Mouse (Mus musculus): Measurements from ENCODE around the gene Gna15.

The Gna15 gene

DNA sequence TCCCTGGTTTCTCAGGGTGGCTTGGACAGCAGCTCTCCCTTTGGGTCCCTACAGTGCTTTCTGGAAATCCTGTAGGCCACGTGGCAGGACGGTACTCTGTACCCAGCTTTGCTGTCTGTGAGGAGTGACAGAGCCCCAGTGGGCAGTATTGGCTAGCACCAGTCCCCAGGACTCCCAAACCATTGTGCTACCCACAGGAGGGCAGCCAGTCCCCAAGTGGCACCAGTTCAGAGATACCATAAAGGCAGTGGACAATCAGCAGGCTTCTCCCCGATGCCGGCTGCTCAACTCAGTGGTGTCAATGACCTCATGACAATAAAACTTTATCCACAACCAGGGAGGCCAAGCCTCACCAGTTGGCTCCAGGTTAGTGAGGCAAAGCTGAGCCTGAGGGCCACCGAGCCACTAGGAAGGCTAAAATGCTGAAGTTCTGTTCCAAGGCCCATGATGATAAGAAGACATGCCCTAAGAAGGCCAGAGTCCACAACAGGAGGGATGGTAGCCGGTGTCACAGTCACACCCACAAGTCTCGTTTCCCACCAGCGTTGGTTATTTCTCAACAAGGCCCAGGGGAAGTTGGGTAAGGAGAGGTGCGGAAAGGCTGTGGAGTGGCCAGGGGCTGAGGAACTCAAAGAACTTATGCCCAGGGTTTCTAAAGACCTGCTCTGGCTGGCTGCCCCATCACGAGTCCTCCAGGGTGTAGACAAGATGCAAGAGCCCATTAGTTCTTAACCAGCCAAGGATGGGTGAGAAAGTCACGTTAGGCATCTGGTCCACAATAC, 29.6 kb downstream of the Gna15 start:
- no peak for DNase-seq

DNA sequence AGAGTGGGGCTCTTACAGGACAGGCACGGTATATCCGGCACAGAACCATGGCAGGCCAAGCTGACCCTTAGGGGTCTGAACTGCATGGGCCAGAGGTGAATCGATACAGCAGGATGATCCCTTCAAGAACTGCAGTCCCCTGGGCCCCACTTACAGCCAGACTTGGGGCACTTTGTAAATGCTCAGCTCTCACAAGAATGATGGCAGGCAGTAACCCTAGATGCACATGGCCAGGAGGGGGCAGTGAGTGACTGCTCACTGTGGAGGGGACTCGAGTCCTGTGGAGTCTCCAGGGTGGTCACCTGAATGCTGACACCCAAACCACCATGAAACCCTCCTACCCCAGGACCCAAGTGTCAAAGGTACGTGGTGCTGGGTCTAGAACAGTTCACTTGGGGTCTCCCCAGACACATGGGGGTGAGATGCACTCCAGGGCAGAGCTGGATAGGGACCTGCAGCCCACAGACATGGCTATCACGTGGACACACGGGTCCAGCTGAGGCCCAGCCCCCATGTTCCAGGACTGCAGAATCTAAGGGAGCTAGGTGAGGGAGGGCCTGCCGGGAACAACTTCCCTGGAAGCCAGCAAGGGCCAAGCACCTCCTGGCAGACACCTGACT, 30.3 kb downstream of the Gna15 start:
- DNase-seq, result no peak

DNA sequence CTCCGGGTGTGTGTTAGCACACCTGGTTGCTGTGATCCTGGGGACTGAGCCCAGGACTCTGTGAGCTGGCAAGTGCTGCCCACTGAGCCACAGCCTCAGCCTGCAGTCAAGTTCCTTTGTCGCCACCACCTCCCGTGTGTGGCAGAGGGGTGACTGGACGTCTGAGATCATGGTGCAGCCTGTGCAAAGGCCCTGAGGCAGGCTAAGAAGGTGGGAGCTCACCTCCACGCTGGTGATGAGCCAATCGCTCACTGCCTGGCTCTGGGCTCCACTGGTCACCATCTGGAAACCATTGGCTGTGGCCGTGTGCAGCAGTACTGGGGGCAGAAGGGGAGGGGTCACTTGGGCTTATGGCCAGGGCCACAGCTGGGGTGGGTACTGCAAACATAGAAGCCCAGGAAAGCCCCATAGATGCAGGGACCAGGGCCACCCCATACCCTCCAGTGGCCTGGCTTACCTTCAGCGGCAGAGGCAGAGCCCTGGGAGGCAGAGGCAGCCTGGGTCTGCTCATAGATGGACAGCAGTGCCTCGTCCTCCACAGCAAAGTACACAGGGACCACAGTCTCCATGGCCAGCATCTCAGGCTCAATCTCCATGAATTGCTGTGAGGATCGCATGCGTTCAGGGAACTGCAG, 31.3 kb downstream of the Gna15 start:
- DNase-seq, result no peak

DNA sequence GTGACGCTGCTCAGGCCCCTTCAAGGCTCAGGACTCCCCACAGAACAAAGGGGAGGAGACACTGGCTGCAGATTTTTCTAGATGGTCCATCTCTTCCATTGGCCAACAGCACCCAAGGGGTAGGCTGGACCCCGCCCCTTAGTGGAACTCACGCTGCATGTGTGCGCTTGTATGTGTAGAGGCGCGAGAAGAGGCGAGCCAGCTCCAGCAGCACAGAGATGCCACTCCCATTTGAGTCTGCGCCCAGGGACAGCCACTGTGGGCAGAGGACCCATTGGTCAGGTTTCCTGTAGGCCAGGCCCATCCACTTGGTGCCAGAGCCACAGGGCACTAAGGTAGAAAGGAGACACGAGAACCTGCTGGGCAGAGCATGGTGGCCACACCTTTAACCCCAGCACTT, 33.0 kb downstream of the Gna15 start:
- DNase-seq, result no peak

DNA sequence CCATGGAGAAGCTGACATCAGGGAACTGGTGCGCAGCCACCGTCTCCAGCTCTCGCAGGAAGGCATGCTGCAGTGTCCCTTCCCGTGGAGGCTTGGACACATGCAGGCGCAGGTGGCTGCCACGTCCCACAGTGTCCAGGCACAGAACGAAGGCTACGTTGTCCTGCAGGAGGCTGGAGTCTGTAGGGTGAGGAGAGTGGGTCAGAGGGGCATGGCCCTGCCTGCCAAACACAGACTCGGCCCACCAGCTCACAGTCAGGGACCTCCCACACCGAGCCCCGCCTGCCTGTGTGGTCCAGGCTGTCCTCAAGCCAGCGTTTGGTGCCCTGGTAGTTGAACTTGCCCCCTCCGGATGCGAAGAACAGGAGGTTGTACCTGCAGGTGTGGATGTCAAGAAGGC, 34.1 kb downstream of the Gna15 start:
- DNase-seq, result no peak

DNA sequence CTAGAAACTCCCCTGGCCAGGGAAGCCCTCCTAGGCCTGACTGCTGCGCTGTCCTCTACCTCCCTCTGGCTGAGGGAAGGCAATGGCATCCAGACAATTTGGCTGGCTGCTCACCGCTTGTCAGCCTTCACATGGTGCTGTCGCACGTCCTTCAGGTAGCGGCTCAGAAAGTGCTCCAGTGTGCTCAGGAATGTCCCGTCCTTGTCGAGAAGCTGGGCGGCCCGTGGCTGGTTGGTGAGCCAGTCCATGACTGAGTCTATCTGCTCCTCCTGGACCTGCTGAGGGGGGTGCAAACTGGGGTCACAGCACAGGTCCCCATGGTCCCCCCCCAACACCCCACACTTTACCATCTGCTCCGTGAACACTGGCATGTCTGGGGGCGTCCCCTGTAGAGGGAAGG, 35.9 kb downstream of the Gna15 start:
- no peak for DNase-seq

DNA sequence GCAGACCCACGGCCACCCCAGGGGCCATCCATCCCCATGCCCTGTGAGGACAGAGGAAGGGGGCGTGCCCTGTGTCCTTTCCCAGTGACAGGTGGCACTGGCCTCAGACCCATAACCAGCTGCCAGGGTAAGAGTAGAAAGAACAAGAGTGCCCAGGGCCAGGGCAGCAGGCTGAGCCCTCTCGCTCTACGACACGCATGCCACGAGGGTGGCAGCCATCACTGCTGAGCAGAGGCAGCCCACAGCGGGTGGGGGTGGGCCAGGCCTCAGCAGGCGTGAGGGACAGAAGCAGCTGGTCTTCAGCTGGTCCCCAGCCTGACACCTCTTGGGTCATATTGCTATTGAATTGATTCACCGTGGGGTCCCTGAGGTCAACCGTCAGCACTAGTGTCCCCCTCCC, 37.5 kb downstream of the Gna15 start:
- no peak for DNase-seq

DNA sequence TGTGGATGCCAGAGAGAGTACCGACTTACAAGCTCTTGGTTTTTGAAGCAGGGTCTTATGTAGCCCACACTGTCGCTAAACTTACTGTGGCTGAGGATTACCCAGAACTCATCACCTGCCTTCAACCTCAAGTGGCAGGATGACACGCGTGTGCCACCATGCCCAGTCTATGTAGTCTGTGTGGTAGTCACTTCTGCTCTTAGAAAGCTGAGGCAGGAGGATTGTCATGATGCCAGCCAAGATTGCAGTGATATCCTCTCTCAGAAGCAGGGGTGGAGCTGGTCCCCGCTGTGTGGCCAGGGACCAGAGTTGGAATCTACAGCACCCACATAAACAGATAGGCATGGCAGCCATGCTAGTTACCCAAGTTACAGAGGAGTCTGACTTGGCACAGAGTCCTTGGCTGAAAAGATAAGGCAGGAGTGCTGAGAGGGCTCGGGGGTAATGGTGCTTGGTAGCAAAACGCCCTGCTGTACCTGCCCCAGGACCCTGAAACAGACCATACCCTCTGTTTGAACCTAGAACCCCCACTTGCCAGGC, 38.5 kb downstream of the Gna15 start:
- DNase-seq, result no peak

DNA sequence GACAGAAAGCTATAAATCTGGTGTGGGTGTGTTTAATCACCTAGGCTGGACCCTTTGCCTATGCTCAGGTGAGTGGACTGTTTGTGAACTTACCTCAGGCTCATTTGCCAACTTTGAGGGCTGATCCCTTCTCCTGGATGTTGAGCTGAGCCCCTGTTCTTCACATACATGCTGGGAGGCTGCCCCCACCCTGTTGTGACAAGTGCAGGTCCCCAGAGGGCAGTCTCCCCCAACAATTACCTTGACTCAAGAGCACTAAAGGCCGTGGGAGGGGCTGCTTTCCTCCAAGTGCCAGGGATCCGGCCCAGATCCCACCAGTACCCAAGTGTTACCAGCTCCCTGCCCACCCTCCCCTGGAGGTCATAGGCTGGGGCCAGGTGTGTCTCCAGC, 39.0 kb downstream of the Gna15 start:
- DNase-seq, result no peak

DNA sequence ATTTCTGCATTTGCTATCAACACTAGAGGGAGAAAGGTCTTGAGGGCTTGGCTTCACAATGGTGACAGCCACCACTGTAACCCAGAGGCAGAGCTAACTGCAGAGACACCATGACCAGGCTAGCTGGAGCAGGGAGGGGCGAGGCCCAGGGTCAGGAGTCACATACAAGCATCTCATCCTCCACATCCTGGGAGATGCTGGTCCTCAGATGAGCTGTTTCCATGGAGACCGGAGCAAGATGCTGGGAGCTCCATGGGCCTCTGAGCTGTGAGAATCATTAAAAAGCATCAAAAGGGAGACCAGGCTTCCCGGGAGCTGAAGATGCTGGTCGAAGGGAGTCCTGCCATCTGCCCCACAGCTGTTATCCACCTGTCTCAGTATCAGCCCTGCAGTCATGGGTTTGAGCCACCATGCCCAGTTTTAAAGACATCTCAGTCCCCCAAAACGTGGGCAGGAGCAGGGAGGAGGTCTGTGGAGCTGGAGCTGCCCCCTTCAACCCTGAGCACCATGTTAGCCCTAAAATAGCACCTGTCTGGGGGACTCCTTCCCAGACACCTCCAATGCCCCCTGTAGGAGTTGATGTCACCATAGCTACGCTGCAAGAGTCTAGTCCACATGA, 39.5 kb downstream of the Gna15 start:
- no peak for DNase-seq

DNA sequence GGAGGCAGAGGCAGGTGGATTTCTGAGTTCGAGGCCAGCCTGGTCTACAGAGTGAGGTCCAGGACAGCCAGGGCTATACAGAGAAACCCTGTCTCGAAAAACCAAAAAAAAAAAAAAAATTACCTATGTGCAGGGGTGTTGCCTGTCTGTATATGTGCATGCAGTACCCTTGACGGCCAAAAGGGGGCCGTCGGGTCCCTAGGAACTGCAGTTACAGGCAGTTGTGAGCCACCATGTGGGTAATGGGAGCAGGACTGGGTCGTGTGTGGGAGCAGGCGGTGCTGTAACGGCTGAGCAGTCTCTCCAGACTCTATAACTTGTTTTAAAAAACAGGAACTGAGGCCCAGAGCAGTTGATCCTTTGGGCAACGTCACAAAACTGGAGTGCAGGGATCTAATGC, 40.0 kb downstream of the Gna15 start:
- no peak for DNase-seq

DNA sequence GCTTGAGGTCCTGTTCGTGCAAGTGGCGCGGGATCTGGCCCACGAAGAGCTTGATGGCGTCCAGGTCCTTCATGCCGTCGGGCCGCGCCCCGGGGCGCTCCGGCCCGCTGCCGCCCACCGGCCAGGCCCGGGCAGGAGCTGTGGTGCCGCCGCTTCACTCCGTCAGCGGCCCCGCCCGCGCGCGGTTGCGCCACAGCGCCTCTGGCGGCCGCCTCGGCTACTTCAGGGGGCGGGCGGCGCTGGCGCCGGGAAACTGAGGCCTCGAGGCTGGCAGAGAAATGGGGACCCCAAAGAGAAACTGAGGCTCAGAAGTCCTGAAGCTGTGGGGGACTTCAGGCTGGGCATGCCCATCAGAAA, 41.5 kb downstream of the Gna15 start, which contains the start of gene Celf5:
TSS of gene Celf5 (minus strand) at position 177 of the 357 bp plus-strand sequence.
- DNase-seq, result no peak

DNA sequence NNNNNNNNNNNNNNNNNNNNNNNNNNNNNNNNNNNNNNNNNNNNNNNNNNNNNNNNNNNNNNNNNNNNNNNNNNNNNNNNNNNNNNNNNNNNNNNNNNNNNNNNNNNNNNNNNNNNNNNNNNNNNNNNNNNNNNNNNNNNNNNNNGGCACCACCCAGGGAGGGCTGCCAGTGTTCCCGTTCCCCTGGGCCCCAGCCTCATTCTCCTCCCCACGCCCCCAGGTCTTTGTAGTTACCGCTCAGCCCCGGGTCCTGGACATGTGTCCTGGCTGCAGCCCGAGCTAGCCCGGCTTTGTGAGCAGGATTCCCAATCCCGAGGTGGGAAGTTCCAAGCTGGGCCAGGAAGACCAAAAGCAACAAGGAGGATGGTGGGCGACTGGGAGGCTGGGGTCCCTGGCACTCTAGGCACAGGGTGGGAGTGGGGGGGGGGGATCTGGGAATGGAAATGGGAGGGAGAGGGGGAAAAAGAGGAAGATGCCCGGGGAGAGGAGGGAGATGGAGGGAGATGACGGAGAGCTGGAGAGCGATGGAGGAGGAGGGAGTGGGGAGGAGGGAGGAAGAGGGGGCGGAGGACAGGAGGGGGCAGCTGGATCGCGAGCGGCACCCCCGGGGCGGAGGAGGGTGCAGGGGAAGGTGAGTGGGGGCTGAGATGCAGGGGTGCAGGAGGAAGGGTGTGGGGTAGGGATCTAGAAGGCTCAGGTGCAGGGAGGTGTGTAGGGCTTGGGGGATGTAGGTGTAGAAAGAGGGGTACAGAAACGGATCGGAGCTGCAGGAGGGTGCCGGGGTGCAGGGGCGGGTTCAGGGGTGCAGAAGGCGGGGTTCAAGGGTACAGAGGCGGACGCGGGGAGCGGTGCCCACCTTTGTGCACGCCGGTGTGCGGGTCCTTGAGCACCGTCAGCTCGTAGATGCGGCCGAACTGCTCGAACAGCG, 42.2 kb downstream of the Gna15 start:
- no peak for DNase-seq

DNA sequence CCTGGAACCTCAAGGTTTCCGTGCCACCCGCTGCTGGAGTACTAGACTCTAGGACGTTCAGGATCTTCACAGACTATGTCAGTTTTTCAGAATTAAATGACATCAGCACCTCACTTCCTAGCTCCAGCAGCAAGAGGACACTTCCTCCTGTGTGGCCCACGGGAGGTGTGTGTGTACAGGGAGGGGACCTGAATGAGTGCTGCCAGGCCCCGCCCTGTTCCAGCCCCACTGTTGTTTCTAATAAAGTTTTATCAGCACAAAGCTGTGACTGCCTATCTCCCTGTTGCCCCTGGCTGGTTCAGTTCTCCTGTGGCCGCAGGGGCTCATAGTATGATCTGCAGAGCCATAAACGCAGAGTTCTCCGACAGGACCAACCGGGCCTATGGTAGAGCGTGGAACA, 49.6 kb downstream of the Gna15 start:
- no peak for DNase-seq

DNA sequence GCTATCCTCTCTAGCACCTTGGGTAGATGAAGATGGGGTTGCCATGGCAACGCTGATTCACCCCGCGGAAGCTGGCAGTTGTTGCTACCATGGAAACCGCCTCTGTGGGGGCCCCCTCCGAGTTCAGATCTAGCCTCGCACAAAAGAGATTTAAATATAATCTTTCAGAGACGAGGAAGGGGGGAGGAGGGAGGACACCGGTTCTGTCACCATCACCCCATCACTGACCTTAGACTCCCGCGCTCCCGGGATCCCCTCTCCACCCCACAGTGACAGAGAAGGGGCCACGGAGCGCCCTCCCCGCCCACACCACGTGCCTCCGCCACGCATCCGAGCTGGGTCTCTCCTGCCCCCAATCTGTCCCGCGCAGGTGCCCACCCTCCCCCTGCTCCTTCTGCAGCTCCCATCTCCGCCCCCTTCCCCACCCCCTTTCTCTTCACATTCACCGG, 51.0 kb downstream of the Gna15 start:
- DNase-seq, result no peak

DNA sequence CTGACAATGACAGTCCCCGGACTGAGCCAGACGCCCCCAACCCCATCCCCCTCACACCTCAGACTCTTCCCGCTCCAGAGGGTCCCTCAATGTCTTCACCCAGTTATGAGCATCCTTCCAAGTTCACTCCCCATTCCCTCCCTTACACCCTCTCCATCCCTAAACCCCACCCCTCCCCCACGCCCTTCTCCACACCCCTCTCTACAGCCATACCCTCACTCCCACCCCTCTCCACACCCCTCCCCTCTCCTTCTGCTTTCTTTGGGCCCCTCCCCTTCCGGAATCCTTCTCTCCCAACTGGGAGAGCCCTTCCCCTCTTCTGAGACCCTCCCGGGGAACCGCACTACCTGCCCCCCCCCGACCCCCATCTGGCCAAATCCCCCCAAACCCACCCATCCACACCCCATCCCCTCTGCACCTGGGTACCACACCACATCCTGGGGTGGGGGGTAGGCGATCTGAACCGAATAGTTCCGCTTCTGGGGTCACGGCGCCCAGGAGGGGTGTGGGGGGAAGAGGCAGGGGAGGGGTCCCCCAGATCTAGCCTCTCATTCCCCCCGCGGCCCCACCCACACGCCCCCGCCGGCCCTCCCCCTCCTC, 51.5 kb downstream of the Gna15 start:
- no peak for DNase-seq

DNA sequence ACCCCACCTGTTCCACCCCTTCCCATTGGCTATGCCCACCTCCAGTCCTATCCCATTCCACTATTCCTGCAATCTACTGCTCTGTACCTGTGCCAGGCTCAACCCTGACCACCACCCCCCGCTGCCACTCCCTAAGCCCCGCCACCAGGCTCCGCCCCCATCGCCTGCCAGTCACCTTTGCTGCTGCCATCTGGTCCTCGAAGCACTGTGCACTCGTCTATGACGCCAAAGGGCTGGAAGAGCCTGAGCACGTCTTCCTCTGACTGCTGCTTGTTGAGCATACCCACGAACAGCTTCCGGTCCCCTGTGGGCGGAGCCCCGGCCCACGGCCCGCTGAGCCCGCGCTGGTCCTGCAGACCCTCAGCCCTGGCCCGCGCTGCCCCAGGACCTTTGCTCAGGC, 53.6 kb downstream of the Gna15 start:
- DNase-seq, result no peak

DNA sequence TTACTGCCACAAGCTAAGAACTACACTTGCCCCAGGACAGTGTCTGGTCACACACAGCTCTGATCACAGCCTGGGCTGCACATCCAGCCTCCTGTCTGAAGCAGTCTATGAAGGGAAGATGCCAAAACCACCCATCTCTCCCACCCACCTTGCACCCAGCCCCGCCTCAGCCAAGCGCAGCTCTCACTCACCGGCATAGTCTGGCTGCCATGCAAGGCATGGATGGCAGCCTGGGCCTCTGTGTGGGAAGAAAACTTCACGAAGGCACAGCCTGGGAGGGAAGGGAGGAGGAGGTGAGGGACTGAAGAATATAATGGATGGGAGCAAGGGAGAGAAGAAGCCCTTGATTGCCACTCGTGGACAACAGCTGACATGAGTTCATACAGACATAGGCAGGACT, 54.8 kb downstream of the Gna15 start:
- DNase-seq, result no peak

DNA sequence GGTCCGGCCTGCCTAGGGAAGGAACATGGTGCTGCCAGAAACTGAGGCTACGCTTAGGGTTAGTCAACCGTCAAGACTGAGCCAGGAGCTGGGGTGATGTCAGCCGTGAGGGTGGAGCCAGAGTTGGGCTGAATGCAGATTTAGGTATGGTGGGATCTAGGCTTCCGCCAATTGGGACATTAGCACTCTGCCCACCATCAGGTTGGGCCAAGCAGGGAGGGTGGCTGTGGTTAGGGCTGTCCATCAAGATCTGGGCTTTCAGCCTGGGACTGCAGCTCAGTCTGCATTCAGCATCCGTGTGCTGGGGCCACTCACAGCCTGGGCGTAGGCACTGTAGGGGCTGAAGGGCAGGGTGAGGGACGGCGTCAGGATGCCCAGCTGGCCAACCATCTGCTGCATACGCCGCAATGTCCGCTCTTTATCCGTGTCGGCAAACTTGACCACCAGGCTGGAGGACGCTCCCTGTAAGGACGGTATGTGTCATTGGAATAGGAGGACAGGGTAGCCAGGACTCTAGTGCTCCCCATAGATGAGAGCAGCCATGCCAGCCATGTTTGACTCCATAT, 56.3 kb downstream of the Gna15 start:
- DNase-seq, result no peak

DNA sequence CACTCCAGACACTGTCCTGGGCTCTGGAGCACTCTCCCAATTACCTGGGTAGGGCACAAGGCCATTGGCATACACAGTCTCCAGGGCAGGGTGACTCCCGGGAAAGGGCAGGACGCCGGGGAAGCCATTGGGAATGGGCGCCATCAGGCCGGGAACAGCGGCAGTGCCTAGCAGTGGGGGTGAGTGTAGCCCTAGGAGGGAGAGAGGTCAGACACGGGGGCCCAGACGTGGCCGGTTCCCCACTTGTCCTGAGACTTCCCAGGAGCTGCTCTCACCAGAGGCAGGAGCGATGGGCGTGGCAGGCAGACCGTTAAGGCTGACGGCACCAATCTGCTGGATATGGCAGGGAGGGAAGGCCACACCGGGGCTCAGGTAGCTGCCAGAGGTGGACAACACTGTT, 57.1 kb downstream of the Gna15 start:
- DNase-seq, result no peak

DNA sequence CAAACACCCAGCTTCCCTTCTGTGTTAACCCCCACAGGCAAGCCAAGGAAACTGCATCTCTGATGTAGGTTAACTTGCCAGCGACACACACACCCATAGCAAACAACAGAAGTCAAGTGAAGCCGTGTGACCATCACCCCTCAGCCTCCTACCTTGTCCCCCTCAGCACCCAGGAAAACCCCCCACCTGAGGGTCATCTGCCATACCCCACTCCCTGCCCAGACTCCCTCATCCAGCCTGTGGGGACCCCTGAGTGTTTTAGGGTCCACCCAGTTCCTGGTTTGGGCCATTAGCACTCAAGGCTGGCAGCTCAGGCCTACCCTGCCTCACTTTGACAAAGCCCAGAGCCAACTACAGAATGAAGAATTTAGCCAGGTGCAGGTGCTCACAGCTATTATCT, 58.0 kb downstream of the Gna15 start:
- no peak for DNase-seq

DNA sequence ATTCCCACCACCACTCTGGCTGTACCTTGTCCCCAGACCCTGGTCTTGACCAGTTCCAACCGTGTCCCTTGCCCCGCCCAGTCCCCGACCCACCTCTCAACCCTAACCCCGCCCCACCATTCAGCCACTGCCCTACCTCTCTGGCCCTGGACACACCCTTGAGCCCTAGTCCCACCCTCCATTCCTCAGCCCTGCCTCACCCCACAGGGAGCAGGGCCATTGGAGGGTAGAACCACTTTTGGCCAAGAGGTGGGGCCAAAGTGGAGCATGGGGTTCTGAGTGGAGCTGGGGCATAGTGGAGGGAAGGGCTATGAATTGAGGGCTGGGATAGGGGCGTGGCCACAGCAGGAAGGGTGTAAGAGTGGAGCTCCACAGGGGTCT, 58.8 kb downstream of the Gna15 start:
- DNase-seq, result no peak
